Mouse (Mus musculus) erythroid progenitor cell, adult 5-6 weeks (primary cell): Measurements from ENCODE around the gene Rnf138rt1. TPM values are rescaled to one million over a fixed set of nuclear protein-coding genes. Genes with fewer than 3 reads are reported as not detected.

Source experiments
- ATAC-seq: replicated peaks from 2 replicates; pipeline ENCODE4 v1.8.0; 2016; ENCODE audit warnings: moderate number of reproducible peaks, mild to moderate bottlenecking, moderate TSS enrichment, inconsistent platforms; ENCODE audit not compliant: poor library complexity, low FRiP score, severe bottlenecking
- total RNA-seq, 2 experiments: library from RNA; stranded (forward) in 1 of 2; stranded (reverse) in 1 of 2; fragments of 150-400 nt in 1 of 2; fragments of 186-747, 209-891 nt in 1 of 2; gene quantifications; 2 replicates each; pipeline versions ENCODE4 v1.2.3 to v1.2.4; 2015 to 2017; ENCODE audit warnings: low replicate concordance in 2 of 2

The Rnf138rt1 gene
- total RNA-seq (2015; ENCODE audit: low replicate concordance) (not detected in 2 replicates), total RNA-seq (2017; ENCODE audit: low replicate concordance) (not detected in 2 replicates)

DNA sequence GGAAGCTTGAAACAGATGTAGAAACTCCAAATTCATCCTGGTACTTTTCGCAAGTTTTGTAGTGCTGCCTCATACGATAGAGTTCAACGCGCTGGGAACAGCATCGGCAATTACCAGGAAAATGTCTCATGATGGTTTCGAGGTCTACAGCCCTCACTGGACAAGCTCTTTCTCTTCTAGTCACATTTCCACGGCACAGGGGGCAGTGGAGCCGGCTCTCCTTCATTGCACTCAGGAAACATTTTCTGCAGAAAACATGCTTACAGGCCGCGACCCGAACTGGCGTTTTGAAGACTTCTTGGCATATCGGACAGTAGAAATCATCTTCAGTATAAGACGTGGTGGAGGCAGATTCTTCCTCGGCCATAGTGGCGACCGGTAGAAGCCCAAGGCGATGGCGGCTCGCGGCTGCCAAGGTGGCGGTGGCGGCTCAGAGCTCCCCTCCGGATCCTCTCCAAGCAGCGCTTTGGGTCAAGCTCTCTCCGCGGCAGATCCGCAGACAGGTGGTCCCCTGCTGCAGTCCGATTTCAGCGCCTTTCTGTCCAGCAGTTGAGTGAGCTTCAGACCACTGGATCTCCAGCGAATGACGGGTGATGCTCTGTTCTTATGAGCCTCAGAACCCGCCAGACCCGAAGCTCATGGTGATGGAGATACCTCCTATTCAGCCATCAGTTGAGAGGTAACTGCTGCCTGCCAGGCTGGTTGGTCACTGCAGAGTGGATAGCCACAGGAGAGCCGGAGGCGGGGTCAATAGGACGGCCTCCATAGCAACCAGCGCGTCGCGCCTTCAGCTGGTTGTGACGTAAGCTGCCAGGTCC is at the start of gene Rnf138rt1:
TSS of gene Rnf138rt1 (minus strand) at position 713 of the 818 bp plus-strand sequence.
- no peak for ATAC-seq

DNA sequence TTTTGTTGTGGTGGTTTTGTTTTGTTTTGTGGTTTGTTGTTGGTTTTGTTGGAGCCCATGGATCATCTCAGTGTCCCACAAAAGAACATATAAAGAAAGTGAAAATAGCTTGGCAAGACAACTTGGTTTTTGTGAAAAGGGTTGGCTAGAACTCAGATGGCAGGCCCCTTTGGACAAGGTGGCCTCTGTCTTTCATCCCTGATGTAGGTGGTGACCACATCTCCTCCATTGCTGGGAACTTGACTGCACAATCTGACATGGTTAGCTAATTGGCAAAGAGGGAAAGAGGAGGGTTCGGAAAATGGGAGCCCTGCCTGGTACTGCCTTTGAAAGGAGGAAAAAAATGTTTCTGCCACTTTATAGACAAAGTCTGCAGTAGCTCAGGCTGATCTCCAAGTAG is 46.1 kb upstream of the Rnf138rt1 start:
- ATAC-seq = no peak

DNA sequence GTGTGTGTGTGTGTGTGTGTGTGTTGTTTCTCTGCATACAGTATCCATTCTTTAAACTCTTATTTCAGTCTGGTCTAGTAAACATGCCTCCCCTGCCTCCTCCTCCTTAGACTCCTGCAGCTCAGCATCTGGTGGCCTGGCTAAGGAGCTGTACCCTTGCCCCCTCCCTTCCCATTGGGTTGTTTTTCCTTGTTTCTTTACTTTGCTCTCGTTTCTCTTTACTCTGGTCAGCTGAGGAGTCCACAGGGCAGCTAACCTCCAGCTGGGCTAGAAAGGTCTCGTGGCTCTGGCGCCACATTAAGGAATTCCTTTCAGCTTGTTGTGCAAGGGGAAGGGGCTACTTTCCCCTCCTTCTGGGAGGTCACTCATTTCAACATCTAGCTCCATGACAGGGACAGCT is 5.2 kb upstream of the Rnf138rt1 start:
- ATAC-seq = no peak

DNA sequence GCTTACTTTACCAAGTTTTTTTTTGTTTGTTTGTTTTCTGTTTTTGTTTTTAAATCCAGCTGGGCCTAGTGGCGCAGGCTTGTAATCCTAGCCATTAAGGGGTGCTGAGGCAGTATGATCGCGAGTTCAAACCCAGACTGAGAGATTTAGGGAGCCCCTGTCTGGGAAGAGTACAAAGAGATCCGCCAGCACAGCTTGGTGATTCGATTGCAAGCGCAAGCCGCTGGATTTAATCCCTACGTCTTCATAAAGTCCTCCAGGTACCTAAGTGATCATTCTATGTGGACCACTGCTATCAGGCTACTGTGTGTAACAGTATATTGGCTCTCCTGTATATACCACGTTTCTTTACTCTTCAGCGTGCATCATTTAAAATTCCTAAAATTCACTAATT is 303 bp upstream of the Rnf138rt1 start:
- ATAC-seq = no peak

DNA sequence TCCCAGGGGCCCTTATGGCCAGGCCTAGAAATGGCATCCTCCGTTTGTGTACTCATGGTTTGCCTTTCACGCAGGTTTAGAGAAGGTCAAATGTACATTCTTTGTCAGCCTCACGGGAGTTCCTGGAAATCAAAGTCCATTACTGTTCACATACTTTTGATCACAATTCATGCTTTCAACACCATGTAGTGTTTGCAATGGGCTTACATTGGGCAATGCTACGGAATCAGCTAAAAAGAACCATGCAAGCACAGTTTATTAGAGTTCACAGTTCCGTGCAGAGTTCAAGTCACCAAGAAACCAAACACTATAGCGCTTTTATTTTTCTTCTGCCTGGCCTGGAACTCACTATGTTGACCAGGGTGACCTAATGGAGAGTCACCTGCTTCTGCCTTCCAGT is 15.1 kb downstream of the Rnf138rt1 start:
- ATAC-seq = no peak

DNA sequence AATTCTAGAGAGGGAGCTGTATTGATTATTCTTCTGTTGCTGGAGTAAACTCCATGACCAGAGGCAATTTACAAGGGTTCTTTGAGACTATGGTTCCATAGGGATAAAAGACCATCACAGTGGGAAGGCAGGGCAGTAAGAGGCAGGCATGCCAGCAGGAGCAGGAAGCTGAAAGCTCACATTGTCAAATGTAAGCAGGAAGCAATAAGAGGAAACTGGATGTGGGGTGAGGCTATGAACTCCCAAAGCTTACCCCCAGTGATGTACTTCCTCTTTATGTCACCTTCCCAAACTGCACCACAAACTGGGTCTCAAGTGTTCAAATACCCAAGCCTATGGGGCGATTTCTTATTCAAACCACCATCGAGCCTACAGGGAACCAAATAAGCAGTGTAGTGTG is 17.2 kb downstream of the Rnf138rt1 start:
- no peak for ATAC-seq

DNA sequence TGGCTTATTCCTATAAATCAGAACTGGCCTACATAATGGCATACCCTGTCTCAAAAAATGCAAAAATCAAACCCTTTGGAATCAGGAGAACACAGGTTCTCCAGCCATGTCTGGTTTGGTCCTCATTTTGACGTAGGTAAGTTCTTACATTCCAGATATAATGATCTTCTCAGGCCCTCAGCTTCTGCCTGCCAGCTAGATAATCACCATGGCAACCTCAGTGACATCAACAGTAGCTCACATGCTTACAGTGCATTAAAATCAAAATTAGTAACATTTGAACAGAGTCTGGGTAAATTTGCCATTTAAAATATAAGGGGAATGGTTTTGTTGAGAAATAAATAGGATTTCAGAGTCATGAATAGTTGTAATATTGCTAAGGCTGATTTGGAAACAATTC is 22.2 kb downstream of the Rnf138rt1 start:
- ATAC-seq = no peak

DNA sequence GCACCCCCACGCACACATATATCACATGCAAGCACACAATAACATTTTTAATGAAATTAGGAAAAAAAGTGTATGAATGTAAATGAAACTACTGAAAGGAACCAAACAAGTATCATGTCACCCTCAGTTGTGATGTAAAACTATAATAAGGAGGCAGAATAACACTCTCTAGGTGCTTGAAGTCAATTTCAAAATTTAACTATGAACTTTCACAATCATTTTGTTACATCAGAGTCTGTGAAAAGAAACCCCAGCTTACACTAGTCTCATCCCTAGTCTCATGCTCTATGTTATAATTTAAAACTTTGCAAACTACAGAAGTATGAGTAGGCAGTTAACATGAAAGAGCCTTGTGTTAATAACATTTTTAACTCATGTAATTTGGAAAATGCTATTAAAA is 27.0 kb downstream of the Rnf138rt1 start:
- no peak for ATAC-seq

DNA sequence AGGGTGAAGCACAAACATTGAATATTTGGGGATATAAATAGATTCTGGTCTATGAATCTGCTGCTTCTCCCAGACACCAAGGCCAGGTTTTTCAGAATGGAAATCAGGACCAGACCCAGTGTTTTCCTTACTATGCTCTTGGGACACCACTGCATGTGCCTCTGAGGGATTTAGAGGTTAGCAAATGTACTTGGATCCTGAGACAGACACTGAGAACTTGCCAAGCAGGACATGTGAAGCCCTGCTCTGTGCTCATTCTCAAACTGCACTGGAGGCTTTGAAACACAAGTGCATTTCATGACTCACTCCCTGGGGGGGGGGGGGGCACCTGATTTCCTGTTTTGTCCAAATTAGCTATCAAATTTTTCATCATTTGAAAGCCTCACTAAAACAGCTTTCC is 37.5 kb downstream of the Rnf138rt1 start:
- ATAC-seq = no peak

DNA sequence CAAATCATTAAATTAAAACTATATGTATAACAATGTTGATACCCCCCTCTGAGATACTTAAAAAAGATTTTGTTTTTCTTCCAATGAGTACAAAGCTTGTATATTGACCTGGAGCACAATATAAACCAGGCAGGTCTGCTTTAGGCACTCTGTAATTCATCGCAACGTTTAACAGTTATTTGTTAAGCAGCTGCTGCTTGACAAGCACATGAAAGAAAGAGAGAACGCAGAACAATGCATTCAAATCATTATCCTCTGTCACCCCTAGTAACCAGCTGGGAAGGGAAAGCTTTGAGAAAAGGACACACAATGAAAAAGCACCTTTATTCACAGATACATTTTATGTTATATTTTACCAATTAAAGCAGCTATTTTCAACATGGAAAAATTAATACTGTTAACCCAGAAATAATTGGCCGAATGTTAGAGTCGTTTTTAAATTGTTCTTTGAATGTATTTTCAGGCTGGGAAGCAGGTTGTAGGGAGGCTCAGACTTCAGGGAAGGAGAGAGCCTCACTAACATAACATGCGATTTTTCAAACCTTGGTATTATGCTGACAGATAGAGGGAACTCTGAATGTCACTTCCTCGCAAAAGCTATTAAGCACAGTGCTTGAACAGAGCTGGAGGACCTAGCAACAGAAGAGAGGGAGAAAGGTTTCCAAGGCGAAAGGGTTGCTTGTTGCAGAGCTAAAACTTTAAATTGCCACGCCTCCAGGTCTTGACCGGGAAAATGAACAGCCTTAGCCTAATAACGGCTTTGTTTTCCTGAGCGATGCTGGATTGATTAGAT is 38.1 kb downstream of the Rnf138rt1 start:
- ATAC-seq = no peak

DNA sequence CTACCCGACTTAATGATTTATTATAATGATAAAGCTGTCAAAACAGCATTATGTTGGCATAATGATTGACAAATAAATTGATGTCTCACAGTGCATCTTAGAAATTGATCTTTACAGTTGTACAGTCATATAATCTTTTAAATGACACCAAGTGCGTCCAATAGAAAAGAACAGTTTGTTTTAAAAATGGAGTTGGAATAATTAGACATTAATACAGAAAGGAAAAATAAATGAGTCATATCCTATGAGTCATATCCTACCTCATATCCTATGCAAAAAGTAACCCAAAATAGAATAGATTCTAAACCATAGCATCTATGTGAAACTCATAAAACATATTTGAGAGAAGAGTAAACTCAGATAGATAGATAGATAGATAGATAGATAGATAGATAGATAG is 40.5 kb downstream of the Rnf138rt1 start:
- ATAC-seq = no peak

Other genes starting within 250 kb of the Rnf138rt1 start
- not detected in 2 replicates for gene Grpr, start 211.7 kb downstream of the Rnf138rt1 start, total RNA-seq (2015; ENCODE audit: low replicate concordance)
- gene Grpr, start 211.7 kb downstream of the Rnf138rt1 start, total RNA-seq (2017; ENCODE audit: low replicate concordance) = not detected in 2 replicates
- gene Ap1s2, start 147.7 kb upstream of the Rnf138rt1 start, total RNA-seq (2015; ENCODE audit: low replicate concordance) = 17.3 and 26.0 TPM in 2 replicates
- 8.5 and 14.2 TPM in 2 replicates for gene Ap1s2, start 147.7 kb upstream of the Rnf138rt1 start, total RNA-seq (2017; ENCODE audit: low replicate concordance)
- 26.4 and 50.5 TPM in 2 replicates for gene Zrsr2, start 197.3 kb upstream of the Rnf138rt1 start, total RNA-seq (2015; ENCODE audit: low replicate concordance)
- 40.2 and 51.1 TPM in 2 replicates for gene Zrsr2, start 197.3 kb upstream of the Rnf138rt1 start, total RNA-seq (2017; ENCODE audit: low replicate concordance)